Mouse (Mus musculus) stomach, adult 2 months (tissue): ENCODE results near the gene Asic1. TPM values are rescaled to one million over a fixed set of nuclear protein-coding genes. Genes with fewer than 3 reads are reported as not detected.

Experiments
- polyA plus RNA-seq: library from polyadenylated mRNA; depleted of rRNA; stranded (reverse); fragments of >200 nt; gene quantifications from 2 replicates; pipeline ENCODE4 v1.2.3, GENCODE M21; 2012; rRNA removed

The Asic1 gene
- polyA plus RNA-seq = 0.18 TPM in 1 of 2 replicates, not detected in the other

DNA sequence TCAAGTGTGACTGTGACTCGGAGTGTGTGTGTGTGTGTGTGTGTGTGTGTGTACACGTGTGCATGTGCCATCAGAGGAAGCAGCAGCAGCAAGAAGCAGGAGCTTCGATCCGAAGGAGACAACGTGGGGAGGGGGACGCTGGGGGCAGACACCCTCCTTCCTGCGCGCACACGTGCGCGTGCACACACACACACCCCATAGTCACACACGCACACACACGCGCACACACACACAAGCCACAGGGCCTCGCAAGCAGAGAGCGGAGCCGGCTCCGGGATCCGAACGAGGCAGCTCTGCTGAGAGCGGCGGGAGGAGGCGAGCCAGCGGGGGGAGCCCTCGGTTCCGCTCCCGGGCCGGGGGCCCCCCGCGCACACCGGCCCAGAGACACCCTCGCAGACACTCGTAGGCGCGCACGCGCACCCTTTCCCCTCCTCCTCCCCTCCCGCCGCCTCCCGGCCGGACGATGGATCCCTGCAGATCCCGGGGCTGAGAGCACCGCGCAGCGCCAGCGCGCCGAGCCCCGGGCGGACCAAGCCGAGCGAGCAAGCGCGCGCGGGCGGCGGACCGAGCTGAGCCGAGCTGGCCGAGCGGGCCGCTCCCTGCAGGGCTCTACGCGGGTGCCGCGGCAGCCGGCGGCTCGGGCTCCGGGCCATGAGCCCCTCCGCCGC is at the start of gene Asic1:
Asic1 (plus strand) TSS at position 215 of the 668 bp plus-strand sequence.

DNA sequence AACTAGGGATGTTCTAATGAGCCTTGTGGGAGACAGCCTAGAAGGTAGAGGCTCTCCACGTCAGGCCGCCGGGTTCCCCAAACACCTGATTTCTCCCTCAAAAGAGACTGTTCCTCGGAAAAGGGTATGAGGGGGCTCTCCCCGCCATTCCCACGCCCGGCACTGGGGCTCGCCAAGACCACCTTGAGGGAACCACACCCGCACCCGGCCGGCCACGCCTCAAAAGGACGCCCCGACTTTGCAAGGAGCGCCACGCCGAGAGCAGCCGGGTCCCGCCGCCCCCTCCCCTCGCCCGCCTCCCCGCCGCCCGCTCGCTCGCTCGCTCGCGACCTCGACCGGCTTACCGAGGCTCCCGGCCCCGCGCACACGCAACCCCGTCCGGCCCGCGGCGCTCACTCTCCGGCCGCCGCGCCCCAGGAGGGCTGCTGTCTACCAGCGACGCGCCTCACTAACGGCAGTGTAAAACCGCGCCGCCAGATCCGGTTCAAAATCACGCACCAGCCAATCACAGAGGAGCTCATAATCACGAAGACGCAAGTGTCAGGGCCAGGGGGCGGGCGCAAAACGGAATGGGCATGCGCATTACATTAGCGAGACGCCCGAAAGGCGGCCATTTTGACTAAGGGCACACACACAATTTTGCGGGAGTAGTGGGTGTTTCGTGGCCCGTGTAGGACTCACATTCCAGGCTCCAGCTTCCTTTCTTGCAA is 18.9 kb upstream of the Asic1 start, which contains the start of gene Racgap1:
Racgap1 (minus strand) TSS at position 494 of the 710 bp plus-strand sequence.

DNA sequence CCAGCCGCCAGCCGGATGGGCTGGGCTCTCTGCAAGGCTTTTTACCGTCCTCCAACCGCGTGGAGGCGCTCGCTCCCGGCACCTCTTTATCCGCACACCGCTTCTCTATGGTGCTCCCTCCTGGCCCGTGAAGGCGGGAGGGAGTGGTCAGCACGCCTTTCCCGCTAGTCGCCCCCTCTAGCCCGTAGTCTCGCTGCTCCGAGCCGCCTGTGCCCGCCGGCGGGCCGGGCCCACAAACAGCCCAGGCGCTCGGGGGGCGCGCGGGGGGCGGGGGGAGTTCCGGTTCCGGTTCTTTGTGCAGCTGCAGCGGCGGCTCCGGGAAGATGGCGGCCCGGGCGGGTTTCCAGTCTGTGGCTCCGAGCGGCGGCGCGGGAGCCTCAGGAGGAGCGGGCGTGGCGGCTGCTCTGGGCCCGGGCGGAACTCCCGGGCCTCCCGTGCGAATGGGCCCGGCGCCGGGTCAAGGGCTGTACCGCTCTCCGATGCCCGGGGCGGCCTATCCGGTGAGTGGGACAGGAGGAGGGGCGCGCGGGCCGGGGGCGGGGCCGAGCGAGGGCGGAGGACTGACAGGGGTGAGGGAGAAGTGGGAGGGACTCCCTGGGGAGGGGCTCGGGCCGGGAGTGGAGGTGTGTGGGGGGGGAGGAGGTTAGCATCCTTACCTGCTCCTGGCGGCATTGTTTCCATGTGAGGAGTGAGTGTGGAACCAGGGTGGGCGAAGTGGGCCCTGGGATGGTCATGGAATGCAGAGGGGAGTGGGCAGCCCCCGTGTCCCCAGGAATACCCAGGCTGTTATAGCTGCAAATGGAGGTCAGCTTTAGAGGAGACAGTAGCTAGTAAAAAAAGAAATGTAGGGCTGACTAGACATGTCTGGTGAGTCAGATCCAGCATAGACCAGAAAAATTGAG is 32.1 kb downstream of the Asic1 start, which contains the start of gene Smarcd1:
Smarcd1 (plus strand) TSS at position 131 of the 902 bp plus-strand sequence.

DNA sequence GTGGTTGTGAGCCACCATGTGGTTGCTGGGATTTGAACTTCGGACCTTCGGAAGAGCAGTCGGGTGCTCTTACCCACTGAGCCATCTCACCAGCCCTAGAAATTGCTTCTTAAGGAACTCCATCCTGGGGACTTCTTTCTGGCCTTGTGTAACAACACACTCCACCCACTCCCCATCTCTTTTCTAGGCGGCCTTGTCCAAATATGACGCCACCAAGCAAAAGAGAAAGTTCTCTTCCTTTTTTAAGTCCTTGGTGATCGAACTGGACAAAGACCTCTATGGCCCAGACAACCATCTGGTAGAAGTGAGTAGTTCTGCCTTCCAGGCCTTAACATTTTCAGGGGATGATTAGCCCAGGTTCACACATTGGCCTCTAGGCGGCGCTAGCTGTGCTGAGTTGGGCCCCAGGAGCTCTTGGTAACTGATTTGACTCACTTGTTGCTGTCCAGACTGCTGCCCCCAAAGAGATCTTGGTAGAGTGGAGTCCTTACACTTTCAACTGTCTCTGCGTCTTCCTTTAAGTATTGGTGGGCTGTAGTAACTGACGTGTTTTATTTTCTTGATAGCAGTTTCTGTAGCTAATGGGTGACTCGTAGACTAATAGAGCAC is 35.4 kb downstream of the Asic1 start, which contains the start of gene Gm17349:
Gm17349 (minus strand) TSS at position 51 of the 609 bp plus-strand sequence.

DNA sequence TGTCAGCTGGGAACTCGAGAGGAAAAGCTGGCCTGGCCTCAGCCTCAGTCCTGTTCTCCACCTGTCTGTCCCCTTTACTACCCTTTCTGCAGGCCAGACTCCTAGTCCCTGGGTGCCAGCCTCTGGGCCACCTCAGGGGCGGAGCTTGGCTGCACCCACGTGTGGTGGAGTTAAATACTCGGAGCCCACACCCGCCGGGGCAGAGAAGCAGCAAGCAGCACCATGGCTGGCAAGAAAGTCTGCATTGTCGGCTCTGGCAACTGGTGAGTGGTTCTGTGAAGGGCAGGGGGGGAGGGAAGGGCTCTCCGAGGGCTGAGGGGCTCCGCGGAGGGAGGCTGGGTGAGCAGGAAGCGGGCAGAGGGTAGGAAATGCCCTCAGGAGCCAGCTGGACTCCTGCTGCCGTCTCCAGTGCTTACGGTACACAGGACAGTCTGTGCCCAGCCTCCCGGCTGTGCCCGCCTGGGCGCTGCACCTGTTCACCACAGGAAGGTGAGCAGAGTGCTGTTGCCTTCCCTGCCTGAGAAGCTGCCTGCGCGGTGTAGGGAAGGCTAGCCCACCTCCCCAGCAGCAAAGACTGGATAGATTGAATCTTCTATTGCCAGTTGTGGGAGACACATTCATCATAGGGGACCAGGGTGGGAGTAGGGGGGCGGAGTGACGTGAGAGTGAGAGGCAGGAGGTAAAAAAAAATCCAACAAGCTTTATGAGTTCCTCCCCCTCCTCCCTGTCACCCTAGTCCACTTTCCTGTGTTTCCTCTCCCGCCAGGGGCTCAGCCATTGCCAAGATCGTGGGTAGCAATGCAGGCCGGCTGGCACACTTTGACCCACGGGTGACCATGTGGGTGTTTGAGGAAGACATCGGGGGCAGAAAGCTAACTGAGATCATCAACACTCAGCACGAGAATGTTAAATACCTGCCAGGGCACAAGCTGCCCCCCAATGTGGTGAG is 47.5 kb downstream of the Asic1 start, which contains the start of gene Gpd1:
Gpd1 (plus strand) TSS at position 130 of the 949 bp plus-strand sequence.

DNA sequence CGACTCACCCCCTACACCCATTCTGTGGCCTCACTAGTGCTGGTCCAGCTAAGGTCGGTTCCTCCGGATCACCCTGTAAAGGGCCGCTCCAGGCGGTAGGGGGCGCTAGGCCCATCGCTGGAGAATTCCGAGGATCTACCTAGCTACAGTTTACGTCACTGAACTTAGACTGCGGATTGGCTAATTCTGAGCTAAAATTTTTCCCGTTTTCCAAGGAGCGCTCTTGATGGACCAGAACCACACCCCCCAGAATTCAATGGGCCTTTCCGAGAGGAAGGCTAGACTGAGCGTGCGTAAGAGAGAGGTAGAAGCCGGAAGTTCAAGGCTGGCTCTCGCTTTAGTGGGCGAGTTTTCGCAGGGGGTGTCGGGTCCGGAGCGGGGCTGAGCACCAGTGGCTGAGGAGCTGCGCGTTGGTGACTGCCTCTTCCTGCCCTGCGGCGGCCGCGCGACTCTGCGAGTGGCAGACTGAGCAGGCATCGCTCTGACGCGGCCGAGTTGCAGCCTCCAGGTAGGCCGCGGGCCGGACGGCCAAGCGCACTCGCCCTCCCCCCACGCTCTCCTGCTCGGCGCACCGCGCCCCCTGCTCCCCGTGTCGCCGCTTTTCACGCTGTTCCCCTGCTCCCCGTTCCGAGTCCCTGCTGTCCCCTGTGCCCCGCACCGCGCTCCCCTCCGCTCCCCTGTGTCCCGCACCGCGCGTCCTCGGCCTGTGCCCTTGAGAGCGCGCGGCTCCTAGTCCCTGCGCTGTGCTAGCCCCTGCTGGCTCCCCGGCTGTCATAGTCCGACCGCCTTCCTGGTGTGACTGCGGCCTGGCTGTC is 55.4 kb downstream of the Asic1 start, which contains the start of gene Cox14:
Cox14 (plus strand) TSS at position 278 of the 815 bp plus-strand sequence.

Other genes with a start within 250 kb of the Asic1 start
- 2.6 and 2.9 TPM in 2 replicates for gene Nckap5l, start 212.6 kb upstream of the Asic1 start, polyA plus RNA-seq
- 2.7 and 2.9 TPM in 2 replicates for gene Bcdin3d, start 195.6 kb upstream of the Asic1 start, polyA plus RNA-seq
- 0.46 and 0.67 TPM in 2 replicates for gene Faim2, start 142.2 kb upstream of the Asic1 start, polyA plus RNA-seq
- gene Aqp2, start 91.3 kb upstream of the Asic1 start, polyA plus RNA-seq = 0.43 TPM in 1 of 2 replicates, not detected in the other
- 22.6 and 90.4 TPM in 2 replicates for gene Aqp5, start 79.6 kb upstream of the Asic1 start, polyA plus RNA-seq
- gene Aqp6, start 69.0 kb upstream of the Asic1 start, polyA plus RNA-seq = not detected in 2 replicates
- gene Racgap1, start 18.7 kb upstream of the Asic1 start, polyA plus RNA-seq = 3.8 and 5.4 TPM in 2 replicates
- 10.7 and 11.8 TPM in 2 replicates for gene Smarcd1, start 31.8 kb downstream of the Asic1 start, polyA plus RNA-seq
- gene Gm17349, start 35.1 kb downstream of the Asic1 start, polyA plus RNA-seq = not detected in 2 replicates
- gene Gpd1, start 47.1 kb downstream of the Asic1 start, polyA plus RNA-seq = 26.2 and 29.9 TPM in 2 replicates
- 141 and 223 TPM in 2 replicates for gene Cox14, start 55.2 kb downstream of the Asic1 start, polyA plus RNA-seq
- gene Cers5, start 102.5 kb downstream of the Asic1 start, polyA plus RNA-seq = 4.3 and 5.5 TPM in 2 replicates
- 11.8 and 19.9 TPM in 2 replicates for gene Lima1, start 205.1 kb downstream of the Asic1 start, polyA plus RNA-seq